Mouse (Mus musculus) retina, postnatal 7 days (tissue): ENCODE data around the gene Gale.

Experiments
- DNase-seq: peaks from one replicate; pipeline ENCODE4 v3.0.0-alpha.2; 2012; ENCODE audit warnings: low read depth, low spot score

The Gale gene

DNA sequence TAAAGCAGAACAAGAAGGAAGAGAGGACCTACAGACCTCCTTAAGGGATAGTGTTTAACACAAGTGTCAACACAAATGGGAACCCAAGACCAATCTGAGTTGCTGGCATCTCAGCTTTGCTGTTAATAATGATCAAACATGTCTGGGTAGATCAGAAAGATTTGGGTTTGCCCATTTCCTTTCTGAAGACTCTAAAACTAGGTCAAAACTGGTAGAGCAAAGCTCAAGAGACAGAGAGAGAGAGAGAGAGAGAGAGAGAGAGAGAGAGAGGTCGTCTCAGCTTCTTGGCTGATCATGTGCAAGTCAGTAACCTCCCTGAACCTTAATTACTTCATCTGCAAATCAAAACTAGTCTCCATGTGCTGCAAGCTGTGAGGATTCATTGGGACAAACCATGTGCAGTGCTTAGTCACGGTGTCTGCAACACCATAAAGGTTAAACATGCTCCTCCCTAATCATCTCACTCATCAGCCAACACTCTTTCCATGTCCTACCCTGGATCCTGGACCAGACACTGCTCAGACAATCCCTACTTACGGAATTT is 52.6 kb downstream of the Gale start:
- no peak for DNase-seq
